Comparison of ENCODE assay signal across 17 mouse cellular contexts in the genomic region with DNA sequence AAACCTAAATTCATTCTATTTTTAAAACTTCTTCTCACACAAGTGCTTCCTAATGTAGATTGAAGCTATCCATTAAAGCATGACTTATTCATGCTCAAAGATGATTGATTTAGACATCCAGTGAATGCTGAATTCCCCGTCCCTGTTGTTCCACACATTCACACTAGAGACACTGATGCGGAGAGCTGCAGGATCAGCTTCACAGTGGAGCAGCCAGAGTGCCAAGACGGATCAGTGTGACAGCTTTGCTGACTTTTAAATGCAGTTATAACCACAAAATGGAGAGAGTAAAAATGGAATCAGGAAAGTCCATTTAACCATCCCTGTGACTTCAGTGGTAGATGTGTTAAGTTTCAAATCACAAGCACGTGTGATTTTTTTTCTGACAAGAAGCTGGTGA.
DNase-seq lines count a peak whose midpoint lies in the region; ATAC-seq lines count a peak whose summit lies in the region.
"Had no signal": no experiment of that assay in that cellular context is flagged by ENCODE, and none has a peak within 500 bp of the region (broad histone marks: within the 10 kb centered on the region; RNA-seq: fewer than 3 reads in every experiment).

No protein-coding gene starts in this region.

- 77% methylated on average over 4 of the region's 4 CpGs for whole genome bisulfite sequencing in midbrain, embryonic 11.5 days
- WGBS in midbrain, embryonic 10.5 days = 80% methylated on average over 4 of the region's 4 CpGs
- WGBS in midbrain, embryonic 16.5 days = 50% methylated on average over 4 of the region's 4 CpGs

- no peaks in the 10 kb centered on the region for H3K4me1 ChIP-seq in midbrain, embryonic 11.5 days (ENCODE audit: control insufficient read depth, insufficient read depth, low read length)
- no peaks in the 10 kb centered on the region for H3K4me1 ChIP-seq in midbrain, embryonic 10.5 days
- H3K4me1 ChIP-seq in midbrain, embryonic 16.5 days (ENCODE audit: control insufficient read depth, insufficient read depth, low read length) = no peaks in the 10 kb centered on the region
- H3K4me1 ChIP-seq: embryonic facial prominence, embryonic 12.5 days; heart, embryonic 13.5 days; liver, embryonic 15.5 days; neural tube, embryonic 15.5 days; stomach, embryonic 15.5 days had no signal

- H3K4me2 ChIP-seq in midbrain, embryonic 11.5 days = no peak overlapping the region
- no peak overlapping the region for H3K4me2 ChIP-seq in midbrain, embryonic 16.5 days (ENCODE audit: low read length)
- H3K4me2 ChIP-seq: embryonic facial prominence, embryonic 12.5 days; heart, embryonic 13.5 days; liver, embryonic 15.5 days; neural tube, embryonic 15.5 days; stomach, embryonic 15.5 days had no signal

- intact Hi-C loops in gastrocnemius, postnatal 14 days (cut with DNase I; ENCODE audit: low total_unique reads) = no loop called here

- no peak for DNase-seq in frontal cortex, postnatal 14 days (ENCODE audit: low spot score in 2 of 2)
- DNase-seq in midbrain, embryonic 11.5 days (ENCODE audit: low spot score, missing footprints) = peak; percentile 83
- DNase-seq in midbrain, embryonic 10.5 days (ENCODE audit: low spot score) = no peak
- DNase-seq in telencephalon, adult 2 months (ENCODE audit: low read depth, low spot score) = peak; percentile 18
- no peak for DNase-seq in gastrocnemius, postnatal 14 days
- DNase-seq: heart, postnatal 36 days; kidney, adult 8-10 months; kidney, postnatal 36 days had no signal

- H3K9ac ChIP-seq in midbrain, embryonic 11.5 days (ENCODE audit: low read length) = no peak overlapping the region
- no peak overlapping the region for H3K9ac ChIP-seq in midbrain, embryonic 16.5 days (ENCODE audit: low read depth, low read length)
- H3K9ac ChIP-seq: embryonic facial prominence, embryonic 12.5 days; heart, embryonic 13.5 days; liver, embryonic 15.5 days; neural tube, embryonic 15.5 days; stomach, embryonic 15.5 days had no signal

- no peaks in the 10 kb centered on the region for H3K9me3 ChIP-seq in midbrain, embryonic 11.5 days (ENCODE audit: control insufficient read depth, low read length)
- no peaks in the 10 kb centered on the region for H3K9me3 ChIP-seq in midbrain, embryonic 10.5 days (replicated peaks)
- H3K9me3 ChIP-seq in midbrain, embryonic 16.5 days (replicated peaks; ENCODE audit: control insufficient read depth, low read length, poor library complexity, severe bottlenecking) = no peaks in the 10 kb centered on the region
- H3K9me3 ChIP-seq: embryonic facial prominence, embryonic 12.5 days; heart, embryonic 13.5 days; liver, embryonic 15.5 days; neural tube, embryonic 15.5 days; stomach, embryonic 15.5 days had no signal

- H3K36me3 ChIP-seq in midbrain, embryonic 11.5 days (ENCODE audit: control insufficient read depth, insufficient read depth, low read length) = no peaks in the 10 kb centered on the region
- no peaks in the 10 kb centered on the region for H3K36me3 ChIP-seq in midbrain, embryonic 10.5 days
- H3K36me3 ChIP-seq in midbrain, embryonic 16.5 days (ENCODE audit: control insufficient read depth, insufficient read depth, low read length) = no peaks in the 10 kb centered on the region
- H3K36me3 ChIP-seq: embryonic facial prominence, embryonic 12.5 days; heart, embryonic 13.5 days; liver, embryonic 15.5 days; neural tube, embryonic 15.5 days; stomach, embryonic 15.5 days had no signal

- ATAC-seq in frontal cortex, adult (ENCODE audit: low TSS enrichment) = peak; percentile 98
- no peak for ATAC-seq in midbrain, embryonic 11.5 days (ENCODE audit: low FRiP score)
- ATAC-seq in midbrain, embryonic 16.5 days = peak; percentile 66; the same call in 1 of the 2 replicates
- ATAC-seq: lung, postnatal 0 days had no signal

- H3K4me3 ChIP-seq in midbrain, embryonic 11.5 days (ENCODE audit: low read depth, low read length) = no peak overlapping the region
- no peak overlapping the region for H3K4me3 ChIP-seq in midbrain, embryonic 10.5 days
- no peak overlapping the region for H3K4me3 ChIP-seq in midbrain, embryonic 16.5 days (ENCODE audit: low read depth, low read length)
- H3K4me3 ChIP-seq: embryonic facial prominence, embryonic 12.5 days; heart, embryonic 13.5 days; liver, embryonic 15.5 days; myocyte; neural tube, embryonic 15.5 days; stomach, embryonic 15.5 days had no signal

- H3K27me3 ChIP-seq in midbrain, embryonic 11.5 days (ENCODE audit: control insufficient read depth, insufficient read depth, low read length) = no peaks in the 10 kb centered on the region
- no peaks in the 10 kb centered on the region for H3K27me3 ChIP-seq in midbrain, embryonic 10.5 days (ENCODE audit: low read depth, poor library complexity, severe bottlenecking)
- no peaks in the 10 kb centered on the region for H3K27me3 ChIP-seq in midbrain, embryonic 16.5 days (ENCODE audit: control insufficient read depth, insufficient read depth, low read depth, low read length)
- H3K27me3 ChIP-seq: embryonic facial prominence, embryonic 12.5 days; heart, embryonic 13.5 days; liver, embryonic 15.5 days; neural tube, embryonic 15.5 days; stomach, embryonic 15.5 days had no signal

- H3K27ac ChIP-seq in midbrain, embryonic 11.5 days (ENCODE audit: low read depth, low read length) = no peak overlapping the region
- no peak overlapping the region for H3K27ac ChIP-seq in midbrain, embryonic 10.5 days (replicated peaks)
- H3K27ac ChIP-seq in midbrain, embryonic 16.5 days (ENCODE audit: low read length) = no peak overlapping the region
- H3K27ac ChIP-seq: embryonic facial prominence, embryonic 12.5 days; heart, embryonic 13.5 days; liver, embryonic 15.5 days; neural tube, embryonic 15.5 days; stomach, embryonic 15.5 days had no signal

Comparison
In these comparisons a context has a peak if more than half of its experiments do, and no peak if none do; other contexts are left out.
1. DNase-seq: peak in midbrain, embryonic 11.5 days (single experiment) and telencephalon, adult 2 months (single experiment); none in frontal cortex, postnatal 14 days (0 of 2), midbrain, embryonic 10.5 days (single experiment) and gastrocnemius, postnatal 14 days (single experiment).